Mouse (Mus musculus): ENCODE data around the gene Rpl18.

DNA sequence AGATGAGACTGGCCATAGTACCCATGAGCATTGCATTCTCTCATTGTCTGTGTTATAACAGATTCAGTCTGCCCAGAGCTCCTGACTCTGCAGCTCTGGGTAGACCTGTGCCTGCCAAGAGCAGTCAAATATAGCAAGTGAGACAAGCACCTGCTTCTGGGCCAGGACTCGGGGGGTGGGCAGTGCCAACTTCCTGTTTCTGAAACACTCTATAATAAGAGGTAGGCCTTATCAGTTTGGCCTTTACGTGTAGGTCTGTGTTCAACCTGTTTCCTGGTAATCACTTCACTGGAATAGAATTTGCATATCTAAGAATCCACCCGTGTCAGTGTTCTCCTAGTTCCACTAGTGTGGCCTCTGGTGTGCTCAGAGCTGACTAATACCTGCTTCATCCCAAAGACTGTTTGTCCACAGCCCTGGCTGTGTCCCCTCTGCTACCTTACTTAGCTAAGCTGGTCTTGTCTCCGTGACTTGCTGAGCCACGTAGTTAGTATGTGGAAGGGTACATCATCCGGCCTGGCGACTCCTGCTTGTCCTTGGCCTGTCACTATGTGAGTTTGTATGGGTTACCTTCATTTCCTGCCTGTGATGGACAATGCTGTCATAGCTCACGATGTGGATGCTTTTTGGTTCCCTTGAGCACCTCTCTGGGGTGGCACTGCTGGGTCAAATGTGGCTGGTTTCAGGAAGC lies 34.1 kb upstream of the Rpl18 start:
- no peak for TF ChIP-seq MAFK (IDR thresholded peaks at IDR 0.05; ENCODE audit: insufficient read depth, low read depth, low read length)
- no peak for TF ChIP-seq ZC3H11A (IDR thresholded peaks at IDR 0.05; ENCODE audit: borderline replicate concordance, low read depth, low read length)
- TF ChIP-seq ZNF384 (IDR thresholded peaks at IDR 0.05; ENCODE audit: low read depth, low read length), result no peak
- TF ChIP-seq CHD2 (IDR thresholded peaks at IDR 0.05; ENCODE audit: low read depth, low read length), result no peak
